In genomic region chrX:103355784-103356183, GRCm38 (mm10) we compare ENCODE assay signal across 10 mouse cellular contexts. TPM values are rescaled to one million over a fixed set of nuclear protein-coding genes. Genes with fewer than 3 reads are reported as not detected.
A peak's percentile ranks its signal among the peaks of the same experiment; 100 is the strongest.
DNase-seq lines count a peak whose midpoint lies in the region; ATAC-seq and TF ChIP-seq lines count a peak whose summit lies in the region.
"Had no signal": no experiment of that assay in that cellular context is flagged by ENCODE, and none has a peak within 500 bp of the region (broad histone marks: within the 10 kb centered on the region; RNA-seq: fewer than 3 reads in every experiment).

No protein-coding gene starts in this region.

- no peak for TF ChIP-seq CTCF in gastrocnemius, adult 2 months (IDR thresholded peaks at IDR 0.05)
- no peak for TF ChIP-seq CTCF in lung, postnatal 0 days (IDR thresholded peaks at IDR 0.05)

- H3K9ac ChIP-seq in lung, postnatal 0 days (replicated peaks; ENCODE audit: low read depth), result no peak overlapping the region
- no peak overlapping the region for H3K9ac ChIP-seq in limb, embryonic 15.5 days

- H3K4me3 ChIP-seq in gastrocnemius, adult 2 months, result peak overlapping the region; percentile 78
- peak overlapping the region; percentile 53 for H3K4me3 ChIP-seq in lung, postnatal 0 days (ENCODE audit: low read depth, low read length)
- H3K4me3 ChIP-seq in limb, embryonic 15.5 days, result peak overlapping the region; percentile 54

- WGBS in lung, postnatal 0 days, result 31% methylated on average over 5 of the region's 5 CpGs
- 54% methylated on average over 5 of the region's 5 CpGs for WGBS in limb, embryonic 15.5 days

- intact Hi-C loops in gastrocnemius, adult 2 months (cut with DNase I), result no loop called here

- ATAC-seq in lung, postnatal 0 days, result no peak
- no peak for ATAC-seq in limb, embryonic 15.5 days (ENCODE audit: insufficient number of reproducible peaks, low FRiP score, low TSS enrichment, low read depth)

- no peak overlapping the region for H3K27ac ChIP-seq in gastrocnemius, adult 2 months
- H3K27ac ChIP-seq in lung, postnatal 0 days (ENCODE audit: low read length), result no peak overlapping the region
- H3K27ac ChIP-seq in limb, embryonic 15.5 days, result no peak overlapping the region

- peaks cover 2% of the 10 kb centered on the region for H3K27me3 ChIP-seq in lung, postnatal 0 days (replicated peaks; ENCODE audit: insufficient read depth, low read length)
- H3K27me3 ChIP-seq in limb, embryonic 15.5 days, result peaks cover 16% of the 10 kb centered on the region; the same call in 1 of the 2 replicates

- no peak for TF ChIP-seq EP300 in lung, postnatal 0 days (IDR thresholded peaks at IDR 0.05)

- H3K4me2 ChIP-seq in lung, postnatal 0 days (replicated peaks; ENCODE audit: low read depth, low read length), result peak overlapping the region; percentile 68
- peak overlapping the region; percentile 53 for H3K4me2 ChIP-seq in limb, embryonic 15.5 days

- no peaks in the 10 kb centered on the region for H3K36me3 ChIP-seq in lung, postnatal 0 days (ENCODE audit: insufficient read depth, low read length)
- H3K36me3 ChIP-seq in limb, embryonic 15.5 days, result no peaks in the 10 kb centered on the region

- H3K4me1 ChIP-seq in lung, postnatal 0 days (ENCODE audit: insufficient read depth, low read depth, low read length), result no peaks in the 10 kb centered on the region
- H3K4me1 ChIP-seq in limb, embryonic 15.5 days, result no peaks in the 10 kb centered on the region

- no peak for DNase-seq in gastrocnemius, adult 2 months
- DNase-seq in gastrocnemius, postnatal 25 days, result no peak
- no peak for DNase-seq in lung, postnatal 0 days (ENCODE audit: low spot score)
- DNase-seq in lung, postnatal 10 days, result no peak
- DNase-seq in right cerebral cortex, postnatal 36 days (ENCODE audit: low spot score in 2 of 2), result no peak
- DNase-seq in cerebellum, adult 9-11 months, result no peak
- no peak for DNase-seq in ovary, postnatal 10 days (ENCODE audit: low spot score)

- no peaks in the 10 kb centered on the region for H3K9me3 ChIP-seq in lung, postnatal 0 days (ENCODE audit: low read length)
- H3K9me3 ChIP-seq in limb, embryonic 15.5 days, result no peaks in the 10 kb centered on the region

RNA-seq across cellular contexts. Expression of gene Chic1, which starts 0.5 kb away (rescaled TPM):
- total RNA-seq in gastrocnemius, adult 2 months (2021), result under 1 TPM; 0.25 to 0.26 TPM
- under 1 TPM; 0.21 to 0.46 TPM for total RNA-seq in gastrocnemius, postnatal 25 days (2021)
- 0.66 and 1.0 TPM in 2 replicates for polyA plus RNA-seq in lung, postnatal 0 days (2015; fragmentation: Nextera tagmentation; extraction: Ambion mirVana)
- 2.0 and 2.3 TPM in 2 replicates for polyA plus RNA-seq in limb, embryonic 15.5 days (2015; fragmentation: Nextera tagmentation; extraction: Ambion mirVana)
- polyA plus RNA-seq: erythroblast, embryonic 14.5 days had no signal

RNA-seq across cellular contexts. Expression of gene Cdx4, which starts 34.6 kb away (rescaled TPM):
- total RNA-seq in gastrocnemius, adult 2 months (2021), result not detected
- total RNA-seq in gastrocnemius, postnatal 25 days (2021), result not detected
- not detected in 2 replicates for polyA plus RNA-seq in lung, postnatal 0 days (2015; fragmentation: Nextera tagmentation; extraction: Ambion mirVana)
- polyA plus RNA-seq in limb, embryonic 15.5 days (2015; fragmentation: Nextera tagmentation; extraction: Ambion mirVana), result not detected in 2 replicates
- total RNA-seq: layer of hippocampus, postnatal 14 days had no signal
- polyA plus RNA-seq: erythroblast, embryonic 14.5 days had no signal

RNA-seq across cellular contexts. Expression of gene Tsx, which starts 58.5 kb away (rescaled TPM):
- not detected for total RNA-seq in gastrocnemius, adult 2 months (2021)
- total RNA-seq in gastrocnemius, postnatal 25 days (2021), result not detected
- 0.35 and 0.39 TPM in 2 replicates for polyA plus RNA-seq in lung, postnatal 0 days (2015; fragmentation: Nextera tagmentation; extraction: Ambion mirVana)
- 0.30 and 0.44 TPM in 2 replicates for polyA plus RNA-seq in limb, embryonic 15.5 days (2015; fragmentation: Nextera tagmentation; extraction: Ambion mirVana)
- polyA plus RNA-seq: erythroblast, embryonic 14.5 days had no signal
